Mouse (Mus musculus) hindbrain, embryonic 16.5 days (tissue): ENCODE results near the gene Nutf2-ps1. TPM values are rescaled to one million over a fixed set of nuclear protein-coding genes. Genes with fewer than 3 reads are reported as not detected.
"Not testable (repeated sequence)": the region's sequence is repeated elsewhere in the genome, so short reads cannot be mapped to it uniquely, and the experiment has no call there.

Experiments
- ATAC-seq: fragments of 200-750 bp; cut with Nextera tagmentation; 2 replicates; pipeline ENCODE4 v1.8.0; 2017; ENCODE audit warnings: moderate TSS enrichment, moderate library complexity
- H3K27ac ChIP-seq: fragments of 300-500 bp; sonication (generic); 2 replicates; pipeline ENCODE4 v1.5.1; 2014; ENCODE audit warnings: low read depth, mild to moderate bottlenecking, control low read depth, low read length, moderate library complexity
- H3K27me3 ChIP-seq: fragments of 300-500 bp; sonication (generic); replicated peaks from 2 replicates; pipeline ENCODE4 v1.6.1; 2014; ENCODE audit warnings: low read length; ENCODE audit not compliant: control insufficient read depth, insufficient read depth
- H3K36me3 ChIP-seq: fragments of 300-500 bp; sonication (generic); 2 replicates; pipeline ENCODE4 v1.6.1; 2014; ENCODE audit warnings: mild to moderate bottlenecking, low read length, moderate library complexity, mixed read lengths; ENCODE audit not compliant: control insufficient read depth, insufficient read depth
- H3K4me1 ChIP-seq: fragments of 300-500 bp; sonication (generic); 2 replicates; pipeline ENCODE4 v1.6.1; 2014; ENCODE audit warnings: low read depth, low read length; ENCODE audit not compliant: control insufficient read depth, insufficient read depth
- H3K4me2 ChIP-seq: fragments of 300-500 bp; sonication (generic); 2 replicates; pipeline ENCODE4 v1.6.1; 2014; ENCODE audit warnings: mild to moderate bottlenecking, low read length, control low read depth, moderate library complexity
- H3K4me3 ChIP-seq: fragments of 300-500 bp; sonication (generic); 2 replicates; pipeline ENCODE4 v1.5.1; 2014; ENCODE audit warnings: mild to moderate bottlenecking, low read length, control low read depth, moderate library complexity
- H3K9ac ChIP-seq: fragments of 300-500 bp; sonication (generic); 2 replicates; pipeline ENCODE4 v1.6.1; 2014; ENCODE audit warnings: low read depth, mild to moderate bottlenecking, control low read depth, low read length, moderate library complexity
- H3K9me3 ChIP-seq: fragments of 300-500 bp; sonication (generic); 2 replicates; pipeline ENCODE4 v1.6.1; 2014; ENCODE audit warnings: mild to moderate bottlenecking, low read length, moderate library complexity; ENCODE audit not compliant: control insufficient read depth
- WGBS: fragments of 180-500 bp; shearing (Covaris S2); extraction: QIAGEN DNeasy Blood & Tissue Kit; methylation state at CpG from one replicate; pipeline ENCODE4 v1.1.7; 2014; 5-methylcytosine and 5-hydroxymethylcytosine counted together
- polyA plus RNA-seq: library from polyadenylated mRNA; unstranded; fragments of >200 nt; fragmentation: Nextera tagmentation; extraction: Ambion mirVana; gene quantifications from 2 replicates; pipeline ENCODE4 v1.2.1, GENCODE M21; 2015

Nutf2-ps1 gene
- polyA plus RNA-seq = 206 and 244 TPM in 2 replicates

GRCm38 (mm10) chr19:53588968-53589367 is at the start of gene Nutf2-ps1:
Gene Nutf2-ps1 (minus strand): TSS chr19:53589068.
- not testable (repeated sequence) for H3K36me3 ChIP-seq, ATAC-seq, H3K27ac ChIP-seq, H3K27me3 ChIP-seq, H3K9ac ChIP-seq, H3K4me3 ChIP-seq, H3K4me2 ChIP-seq, H3K4me1 ChIP-seq
- H3K9me3 ChIP-seq = peaks cover 18% of the 10 kb centered on the region
- 94% methylated on average over 7 of the region's 7 CpGs for WGBS

GRCm38 (mm10) chr19:53638041-53638440 is 49.2 kb upstream of the Nutf2-ps1 start:
- H3K27ac ChIP-seq = no peak overlapping the region
- H3K9ac ChIP-seq = no peak overlapping the region
- no peak for ATAC-seq
- 92% methylated on average over 2 of the region's 2 CpGs for WGBS
- no peaks in the 10 kb centered on the region for H3K27me3 ChIP-seq
- H3K4me3 ChIP-seq = no peak overlapping the region
- H3K9me3 ChIP-seq = no peaks in the 10 kb centered on the region
- no peaks in the 10 kb centered on the region for H3K4me1 ChIP-seq
- peaks cover 44% of the 10 kb centered on the region for H3K36me3 ChIP-seq
- no peak overlapping the region for H3K4me2 ChIP-seq

GRCm38 (mm10) chr19:53621681-53622080 is 32.8 kb upstream of the Nutf2-ps1 start:
- no peak overlapping the region for H3K4me3 ChIP-seq
- H3K36me3 ChIP-seq = peaks cover 36% of the 10 kb centered on the region
- H3K27ac ChIP-seq = no peak overlapping the region
- H3K4me2 ChIP-seq = no peak overlapping the region
- 93% methylated on average over 13 of the region's 13 CpGs for WGBS
- no peak overlapping the region for H3K9ac ChIP-seq
- H3K4me1 ChIP-seq = no peaks in the 10 kb centered on the region
- H3K27me3 ChIP-seq = no peaks in the 10 kb centered on the region
- ATAC-seq = no peak
- H3K9me3 ChIP-seq = no peaks in the 10 kb centered on the region

- 62% methylated on average over 6 of the region's 6 CpGs for WGBS
- Histone ChIP-seq H3K4me2 (no peak overlapping the region), H3K9me3 (no peaks in the 10 kb centered on the region), H3K27me3 (no peaks in the 10 kb centered on the region), H3K4me1 (0 out of 2 replicates have a peak, but pooled peaks cover 3% of the 10 kb centered on the region), H3K4me3 (no peak overlapping the region), H3K36me3 (peaks cover 6% of the 10 kb centered on the region), H3K27ac (no peak overlapping the region), H3K9ac (no peak overlapping the region)
- ATAC-seq = 0 out of 2 replicates have a peak, but pooled peaks have one; percentile 34
Measured at GRCm38 (mm10) chr19:53608921-53609320, 20.1 kb upstream of the Nutf2-ps1 start.

- ATAC-seq = no peak
- H3K27ac ChIP-seq = 0 out of 2 replicates have a peak overlapping the region, but pooled peaks have one; percentile 95
- peak overlapping the region; percentile 71 for H3K4me3 ChIP-seq
- peaks cover 2% of the 10 kb centered on the region; the same call in 1 of the 2 replicates for H3K36me3 ChIP-seq
- H3K4me2 ChIP-seq = peak overlapping the region; percentile 60
- no peaks in the 10 kb centered on the region for H3K9me3 ChIP-seq
- peak overlapping the region; percentile 88 for H3K9ac ChIP-seq
- peaks cover 13% of the 10 kb centered on the region for H3K4me1 ChIP-seq
- H3K27me3 ChIP-seq = no peaks in the 10 kb centered on the region
- 9% methylated on average over 11 of the region's 11 CpGs for WGBS
Measured at GRCm38 (mm10) chr19:53601363-53601655, 12.4 kb upstream of the Nutf2-ps1 start.

- H3K36me3 ChIP-seq = 0 out of 2 replicates have a peak, but pooled peaks cover 2% of the 10 kb centered on the region
- H3K4me2 ChIP-seq = peak overlapping the region; percentile 60
- peaks cover 13% of the 10 kb centered on the region for H3K4me1 ChIP-seq
- ATAC-seq = peak; percentile 75
- H3K9ac ChIP-seq = peak overlapping the region; percentile 88
- H3K27ac ChIP-seq = peak overlapping the region; percentile 95
- peak overlapping the region; percentile 71 for H3K4me3 ChIP-seq
- no peaks in the 10 kb centered on the region for H3K27me3 ChIP-seq
- WGBS = under 1% methylated on average over 47 of the region's 82 CpGs
- H3K9me3 ChIP-seq = no peaks in the 10 kb centered on the region
Measured at GRCm38 (mm10) chr19:53600549-53601362, 11.9 kb upstream of the Nutf2-ps1 start.

- H3K9ac ChIP-seq = peak within 1 kb of the TSS; percentile 88
- peaks cover 13% of the 10 kb centered on the region for H3K4me1 ChIP-seq
- ATAC-seq = peak; percentile 97
- peak within 1 kb of the TSS; percentile 95 for H3K27ac ChIP-seq
- peak within 1 kb of the TSS; percentile 71 for H3K4me3 ChIP-seq
- H3K27me3 ChIP-seq = no peaks in the 10 kb centered on the region
- H3K9me3 ChIP-seq = no peaks in the 10 kb centered on the region
- H3K4me2 ChIP-seq = peak within 1 kb of the TSS; percentile 60
- H3K36me3 ChIP-seq = 0 out of 2 replicates have a peak, but pooled peaks cover 2% of the 10 kb centered on the region
- under 1% methylated on average over 68 of the region's 70 CpGs for WGBS
Measured at GRCm38 (mm10) chr19:53599757-53600539, 11.1 kb upstream of the Nutf2-ps1 start, which contains the start of gene Smc3. Gene Smc3 (plus strand): TSS chr19:53600398.

GRCm38 (mm10) chr19:53596723-53597474 is 8.0 kb upstream of the Nutf2-ps1 start:
- 52% methylated on average over 7 of the region's 7 CpGs for WGBS
- H3K9ac ChIP-seq = no peak overlapping the region
- no peaks in the 10 kb centered on the region for H3K9me3 ChIP-seq
- peaks cover 6% of the 10 kb centered on the region for H3K4me1 ChIP-seq
- H3K27me3 ChIP-seq = no peaks in the 10 kb centered on the region
- ATAC-seq = no peak
- no peaks in the 10 kb centered on the region for H3K36me3 ChIP-seq
- H3K27ac ChIP-seq = no peak overlapping the region
- H3K4me3 ChIP-seq = no peak overlapping the region
- no peak overlapping the region for H3K4me2 ChIP-seq
